22 mouse cellular contexts compared by ENCODE assay signal in the genomic region with DNA sequence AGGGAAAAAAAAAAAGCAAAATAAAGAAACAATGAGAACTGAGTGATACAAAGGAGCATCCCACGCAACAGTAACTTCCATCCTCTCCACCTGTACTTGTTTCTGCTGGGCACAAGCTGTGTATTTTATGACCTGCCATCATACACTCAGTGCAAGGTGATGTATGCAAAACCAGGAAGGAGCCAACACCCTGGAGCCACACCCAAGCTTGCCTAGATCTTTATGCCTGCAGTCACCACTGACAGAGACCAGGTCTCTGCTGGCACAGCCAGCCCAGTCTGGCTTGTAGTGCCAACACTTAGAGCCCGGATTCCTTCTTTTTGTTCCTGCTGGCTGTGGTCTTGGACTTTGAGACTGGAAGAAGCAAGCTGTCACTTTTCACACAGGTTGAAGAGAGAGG.
"Had no signal": no experiment of that assay in that cellular context is flagged by ENCODE, and none has a peak within 500 bp of the region (broad histone marks: within the 10 kb centered on the region; RNA-seq: fewer than 3 reads in every experiment).

No protein-coding gene starts in this region.

- H3K36me3 ChIP-seq: limb, embryonic 13.5 days; liver, embryonic 12.5 days; liver, embryonic 15.5 days; lung, embryonic 15.5 days; neural tube, embryonic 13.5 days had no signal

- ATAC-seq: liver, embryonic 12.5 days; midbrain, embryonic 13.5 days; midbrain, embryonic 16.5 days had no signal

- H3K27ac ChIP-seq: layer of hippocampus, adult 2 months; limb, embryonic 10.5 days; limb, embryonic 13.5 days; liver, embryonic 12.5 days; liver, embryonic 15.5 days; lung, embryonic 15.5 days; midbrain, embryonic 10.5 days; midbrain, embryonic 13.5 days; neural tube, embryonic 13.5 days had no signal

- H3K4me2 ChIP-seq: limb, embryonic 13.5 days; liver, embryonic 12.5 days; liver, embryonic 15.5 days; lung, embryonic 15.5 days; midbrain, embryonic 13.5 days; neural tube, embryonic 13.5 days had no signal

- H3K9me3 ChIP-seq: limb, embryonic 10.5 days; limb, embryonic 13.5 days; liver, embryonic 12.5 days; liver, embryonic 15.5 days; lung, embryonic 15.5 days; megakaryocyte, embryonic 14.5 days; midbrain, embryonic 10.5 days; midbrain, embryonic 13.5 days; neural tube, embryonic 13.5 days had no signal

- H3K27me3 ChIP-seq: limb, embryonic 13.5 days; liver, embryonic 12.5 days; liver, embryonic 15.5 days; lung, embryonic 15.5 days; megakaryocyte, embryonic 14.5 days; midbrain, embryonic 13.5 days; neural tube, embryonic 13.5 days had no signal

- H3K9ac ChIP-seq: limb, embryonic 13.5 days; liver, embryonic 12.5 days; liver, embryonic 15.5 days; lung, embryonic 15.5 days; midbrain, embryonic 13.5 days; neural tube, embryonic 13.5 days had no signal

- H3K4me3 ChIP-seq: layer of hippocampus, adult 2 months; limb, embryonic 10.5 days; limb, embryonic 13.5 days; liver, embryonic 12.5 days; liver, embryonic 15.5 days; lung, embryonic 15.5 days; megakaryocyte, embryonic 14.5 days; midbrain, embryonic 10.5 days; midbrain, embryonic 13.5 days; myocyte; neural tube, embryonic 13.5 days had no signal

- DNase-seq: kidney, postnatal 25 days; layer of hippocampus, adult 9-11 months; liver; lung, adult 18-20 months; lung, postnatal 10 days; lung, postnatal 36 days; retina, postnatal 1 day; thymus, adult 2 months; thymus, postnatal 14 days; thymus, postnatal 4 days had no signal

- H3K4me1 ChIP-seq: liver, embryonic 12.5 days; lung, embryonic 15.5 days; midbrain, embryonic 10.5 days had no signal
